Mouse (Mus musculus) neural tube, embryonic 15.5 days (tissue): ENCODE results near the gene Lce1g. TPM values are rescaled to one million over a fixed set of nuclear protein-coding genes. Genes with fewer than 3 reads are reported as not detected.

Source experiments
- ATAC-seq: fragments of 200-750 bp; cut with Nextera tagmentation; 2 replicates; pipeline ENCODE4 v1.8.0; 2017; ENCODE audit warnings: mild to moderate bottlenecking, moderate TSS enrichment, moderate library complexity; ENCODE audit not compliant: low FRiP score
- H3K27ac ChIP-seq: fragments of 300-500 bp; sonication (generic); replicated peaks from 2 replicates; pipeline ENCODE4 v1.5.1; 2015; ENCODE audit warnings: mild to moderate bottlenecking, inconsistent platforms
- H3K27me3 ChIP-seq: fragments of 300-500 bp; sonication (generic); replicated peaks from 2 replicates; pipeline ENCODE4 v1.6.1; 2015; ENCODE audit warnings: inconsistent platforms
- H3K36me3 ChIP-seq: fragments of 300-500 bp; sonication (generic); 2 replicates; pipeline ENCODE4 v1.6.1; 2015; ENCODE audit warnings: inconsistent platforms
- H3K4me1 ChIP-seq: fragments of 300-500 bp; sonication (generic); 2 replicates; pipeline ENCODE4 v1.6.1; 2015; ENCODE audit warnings: inconsistent platforms
- H3K4me2 ChIP-seq: fragments of 300-500 bp; sonication (generic); 2 replicates; pipeline ENCODE4 v1.6.1; 2015; ENCODE audit warnings: inconsistent platforms, mild to moderate bottlenecking, moderate library complexity
- H3K4me3 ChIP-seq: fragments of 300-500 bp; sonication (generic); replicated peaks from 2 replicates; pipeline ENCODE4 v1.5.1; 2015; ENCODE audit warnings: mild to moderate bottlenecking, inconsistent platforms
- H3K9ac ChIP-seq: fragments of 300-500 bp; sonication (generic); replicated peaks from 2 replicates; pipeline ENCODE4 v1.6.1; 2015; ENCODE audit warnings: mild to moderate bottlenecking, inconsistent platforms
- H3K9me3 ChIP-seq: fragments of 300-500 bp; sonication (generic); replicated peaks from 2 replicates; pipeline ENCODE4 v1.6.1; 2016; ENCODE audit warnings: inconsistent platforms
- WGBS: fragments of 180-500 bp; shearing (Covaris S2); methylation state at CpG from one replicate; pipeline ENCODE4 v1.1.7; 2015; ENCODE audit warnings: mixed read lengths; 5-methylcytosine and 5-hydroxymethylcytosine counted together
- polyA plus RNA-seq: library from polyadenylated mRNA; unstranded; fragments of >200 nt; fragmentation: Nextera tagmentation; extraction: Ambion mirVana; gene quantifications from 2 replicates; pipeline ENCODE4 v1.2.1, GENCODE M21; 2015

Lce1g gene
- polyA plus RNA-seq, result not detected in 2 replicates

GRCm38 (mm10) chr3:92752238-92752637 lies at the start of gene Lce1g:
TSS of gene Lce1g (minus strand) at chr3:92752338.
- ATAC-seq, result no peak

GRCm38 (mm10) chr3:92790414-92790813 lies 38.3 kb upstream of the Lce1g start, which contains the start of gene Lce1j:
TSS of gene Lce1j (minus strand) at chr3:92790514.
- Histone ChIP-seq H3K9ac (no peak within 1 kb of the TSS), H3K27me3 (no peaks in the 10 kb centered on the region), H3K9me3 (no peaks in the 10 kb centered on the region), H3K4me3 (no peak within 1 kb of the TSS), H3K4me2 (no peak within 1 kb of the TSS), H3K36me3 (no peaks in the 10 kb centered on the region), H3K27ac (no peak within 1 kb of the TSS), H3K4me1 (no peaks in the 10 kb centered on the region)
- 88% methylated on average over 1 of the region's 1 CpGs for whole genome bisulfite sequencing
- no peak for ATAC-seq

More at GRCm38 (mm10) chr3:92752238-92752637, at the start of gene Lce1g:
- Histone ChIP-seq H3K9me3 (no peaks in the 10 kb centered on the region), H3K27ac (no peak within 1 kb of the TSS), H3K36me3 (no peaks in the 10 kb centered on the region), H3K4me3 (no peak within 1 kb of the TSS), H3K9ac (no peak within 1 kb of the TSS), H3K4me2 (no peak within 1 kb of the TSS), H3K27me3 (no peaks in the 10 kb centered on the region), H3K4me1 (no peaks in the 10 kb centered on the region)
- 92% methylated on average over 1 of the region's 1 CpGs for WGBS

GRCm38 (mm10) chr3:92778799-92779198 lies 26.7 kb upstream of the Lce1g start, which contains the start of gene Lce1i:
TSS of gene Lce1i (minus strand) at chr3:92778899.
- no peaks in the 10 kb centered on the region for H3K9me3 ChIP-seq
- H3K4me3 ChIP-seq, result no peak within 1 kb of the TSS
- no peak for ATAC-seq
- H3K36me3 ChIP-seq, result no peaks in the 10 kb centered on the region
- H3K27me3 ChIP-seq, result no peaks in the 10 kb centered on the region
- H3K4me2 ChIP-seq, result no peak within 1 kb of the TSS
- no peak within 1 kb of the TSS for H3K27ac ChIP-seq
- no peaks in the 10 kb centered on the region for H3K4me1 ChIP-seq
- H3K9ac ChIP-seq, result no peak within 1 kb of the TSS
- 86% methylated on average over 1 of the region's 1 CpGs for WGBS

GRCm38 (mm10) chr3:92771573-92771972 lies 19.4 kb upstream of the Lce1g start:
- no peak for ATAC-seq

GRCm38 (mm10) chr3:92764965-92765364 lies 12.8 kb upstream of the Lce1g start, which contains the start of gene Lce1h:
TSS of gene Lce1h (minus strand) at chr3:92765065.
- H3K9me3 ChIP-seq, result no peaks in the 10 kb centered on the region
- no peak for ATAC-seq
- H3K4me3 ChIP-seq, result no peak within 1 kb of the TSS
- no peaks in the 10 kb centered on the region for H3K27me3 ChIP-seq
- H3K36me3 ChIP-seq, result no peaks in the 10 kb centered on the region
- H3K27ac ChIP-seq, result no peak within 1 kb of the TSS
- 87% methylated on average over 1 of the region's 1 CpGs for WGBS
- no peak within 1 kb of the TSS for H3K9ac ChIP-seq
- H3K4me1 ChIP-seq, result no peaks in the 10 kb centered on the region
- H3K4me2 ChIP-seq, result no peak within 1 kb of the TSS

More at GRCm38 (mm10) chr3:92771573-92771972, 19.4 kb upstream of the Lce1g start:
- Histone ChIP-seq H3K4me3 (no peak overlapping the region), H3K4me1 (no peaks in the 10 kb centered on the region), H3K9ac (no peak overlapping the region), H3K36me3 (no peaks in the 10 kb centered on the region), H3K9me3 (no peaks in the 10 kb centered on the region), H3K27me3 (no peaks in the 10 kb centered on the region), H3K4me2 (no peak overlapping the region), H3K27ac (no peak overlapping the region)
- WGBS, result 29% methylated on average over 3 of the region's 3 CpGs

- H3K9ac ChIP-seq, result no peak overlapping the region
- H3K9me3 ChIP-seq, result no peaks in the 10 kb centered on the region
- no peak for ATAC-seq
- 55% methylated on average over 3 of the region's 3 CpGs for WGBS
- H3K36me3 ChIP-seq, result no peaks in the 10 kb centered on the region
- H3K27ac ChIP-seq, result no peak overlapping the region
- no peaks in the 10 kb centered on the region for H3K27me3 ChIP-seq
- no peaks in the 10 kb centered on the region for H3K4me1 ChIP-seq
- H3K4me3 ChIP-seq, result no peak overlapping the region
- H3K4me2 ChIP-seq, result no peak overlapping the region
Measured at GRCm38 (mm10) chr3:92753197-92753596, 1.1 kb upstream of the Lce1g start.

GRCm38 (mm10) chr3:92738996-92739395 lies 13.1 kb downstream of the Lce1g start, which contains the start of gene Gm38119:
TSS of gene Gm38119 (minus strand) at chr3:92739096.
- Histone ChIP-seq H3K9ac (no peak within 1 kb of the TSS), H3K36me3 (no peaks in the 10 kb centered on the region), H3K27ac (no peak within 1 kb of the TSS), H3K4me1 (no peaks in the 10 kb centered on the region), H3K4me2 (no peak within 1 kb of the TSS), H3K4me3 (no peak within 1 kb of the TSS), H3K9me3 (no peaks in the 10 kb centered on the region), H3K27me3 (no peaks in the 10 kb centered on the region)
- ATAC-seq, result no peak
- 84% methylated on average over 1 of the region's 1 CpGs for WGBS

GRCm38 (mm10) chr3:92722631-92723030 lies 29.5 kb downstream of the Lce1g start:
- Histone ChIP-seq H3K9me3 (no peaks in the 10 kb centered on the region), H3K9ac (no peak overlapping the region), H3K27ac (no peak overlapping the region), H3K4me3 (no peak overlapping the region), H3K36me3 (no peaks in the 10 kb centered on the region), H3K4me2 (no peak overlapping the region), H3K4me1 (no peaks in the 10 kb centered on the region), H3K27me3 (no peaks in the 10 kb centered on the region)
- no peak for ATAC-seq
- WGBS, result 89% methylated on average over 5 of the region's 5 CpGs

GRCm38 (mm10) chr3:92720250-92720649 lies 31.9 kb downstream of the Lce1g start, which contains the start of gene Lce1f:
TSS of gene Lce1f (minus strand) at chr3:92720350.
- Histone ChIP-seq H3K4me1 (no peaks in the 10 kb centered on the region), H3K27ac (no peak within 1 kb of the TSS), H3K9ac (no peak within 1 kb of the TSS), H3K9me3 (no peaks in the 10 kb centered on the region), H3K4me2 (no peak within 1 kb of the TSS), H3K36me3 (no peaks in the 10 kb centered on the region), H3K4me3 (no peak within 1 kb of the TSS), H3K27me3 (no peaks in the 10 kb centered on the region)
- ATAC-seq, result no peak
- 85% methylated on average over 3 of the region's 3 CpGs for WGBS

GRCm38 (mm10) chr3:92715122-92715521 lies 37.0 kb downstream of the Lce1g start:
- no peak overlapping the region for H3K4me2 ChIP-seq
- no peaks in the 10 kb centered on the region for H3K27me3 ChIP-seq
- no peak overlapping the region for H3K27ac ChIP-seq
- H3K36me3 ChIP-seq, result no peaks in the 10 kb centered on the region
- no peaks in the 10 kb centered on the region for H3K9me3 ChIP-seq
- H3K9ac ChIP-seq, result no peak overlapping the region
- H3K4me1 ChIP-seq, result no peaks in the 10 kb centered on the region
- ATAC-seq, result no peak
- H3K4me3 ChIP-seq, result no peak overlapping the region

GRCm38 (mm10) chr3:92708974-92709373 lies 43.2 kb downstream of the Lce1g start, which contains the start of gene Lce1e:
TSS of gene Lce1e (minus strand) at chr3:92709074.
- Histone ChIP-seq H3K27me3 (no peaks in the 10 kb centered on the region), H3K4me3 (no peak within 1 kb of the TSS), H3K4me2 (no peak within 1 kb of the TSS), H3K9ac (no peak within 1 kb of the TSS), H3K4me1 (no peaks in the 10 kb centered on the region), H3K36me3 (no peaks in the 10 kb centered on the region), H3K9me3 (no peaks in the 10 kb centered on the region), H3K27ac (no peak within 1 kb of the TSS)
- WGBS, result 95% methylated on average over 2 of the region's 2 CpGs
- no peak for ATAC-seq
